Mouse (Mus musculus) small intestine, adult 2 months (tissue): ENCODE measurements around the gene Gm29427.

Source experiments
- CTCF ChIP-seq: fragments of 200-500 bp; IDR thresholded peaks from 2 replicates; pipeline ENCODE4 v1.5.1; 2012; ENCODE audit warnings: low read depth, mild to moderate bottlenecking, control low read depth, inconsistent platforms, low read length, moderate library complexity, mixed read lengths; ENCODE audit not compliant: insufficient replicate concordance, insufficient read length; ENCODE audit errors: extremely low read depth
- POLR2A ChIP-seq: fragments of 200-500 bp; IDR thresholded peaks from 2 replicates; pipeline ENCODE4 v1.6.1; 2012; ENCODE audit warnings: low read depth, mild to moderate bottlenecking, control low read depth, inconsistent platforms, low read length, moderate library complexity

DNA sequence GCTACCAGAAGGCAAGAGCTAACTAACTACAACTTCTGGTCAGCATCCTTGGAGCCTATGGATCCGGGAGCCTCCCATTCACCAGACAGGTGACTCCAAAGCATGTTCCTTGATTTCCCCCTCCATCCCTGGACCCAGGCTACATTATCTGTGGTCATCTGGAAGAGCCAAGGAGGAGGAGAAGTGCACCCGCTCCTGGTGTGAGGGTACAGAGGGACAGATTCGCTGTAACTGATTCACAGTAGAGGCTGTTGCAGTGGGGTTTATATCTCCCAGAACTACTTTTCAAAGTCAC is 566 bp upstream of the Gm29427 start:
- TF ChIP-seq POLR2A = no peak
- TF ChIP-seq CTCF = no peak
